Mouse (Mus musculus) midbrain, postnatal 0 days (tissue): Measurements from ENCODE around the gene Crb2. TPM values are rescaled to one million over a fixed set of nuclear protein-coding genes. Genes with fewer than 3 reads are reported as not detected.
A peak's percentile ranks its signal among the peaks of the same experiment; 100 is the strongest.

Source experiments
- ATAC-seq: fragments of 200-750 bp; cut with Nextera tagmentation; 2 replicates; pipeline ENCODE4 v1.8.0; 2017; ENCODE audit warnings: moderate number of reproducible peaks, mild to moderate bottlenecking, moderate TSS enrichment, moderate library complexity; ENCODE audit not compliant: low FRiP score
- DNase-seq: peaks from one replicate; pipeline ENCODE4 v3.0.0-alpha.2; 2015; ENCODE audit warnings: low spot score
- H3K27ac ChIP-seq: fragments of 300-500 bp; sonication (generic); 2 replicates; pipeline ENCODE4 v1.5.1; 2014; ENCODE audit warnings: low read depth, mild to moderate bottlenecking, low read length, mixed read lengths
- H3K27me3 ChIP-seq: fragments of 300-500 bp; sonication (generic); 2 replicates; pipeline ENCODE4 v1.6.1; 2014; ENCODE audit warnings: low read length, control low read depth, mixed read lengths; ENCODE audit not compliant: insufficient read depth
- H3K36me3 ChIP-seq: fragments of 300-500 bp; sonication (generic); 2 replicates; pipeline ENCODE4 v1.6.1; 2014; ENCODE audit warnings: low read length, control low read depth, mixed read lengths; ENCODE audit not compliant: insufficient read depth
- H3K4me1 ChIP-seq: fragments of 300-500 bp; sonication (generic); 2 replicates; pipeline ENCODE4 v1.6.1; 2014; ENCODE audit warnings: mild to moderate bottlenecking, control low read depth, antibody characterized with exemption, low read length, mixed read lengths; ENCODE audit not compliant: insufficient read depth
- H3K4me2 ChIP-seq: fragments of 300-500 bp; sonication (generic); 2 replicates; pipeline ENCODE4 v1.6.1; 2014; ENCODE audit warnings: low read depth, mild to moderate bottlenecking, low read length, mixed read lengths; ENCODE audit not compliant: poor library complexity, severe bottlenecking
- H3K4me3 ChIP-seq: fragments of 300-500 bp; sonication (generic); 2 replicates; pipeline ENCODE4 v1.5.1; 2014; ENCODE audit warnings: low read depth, mild to moderate bottlenecking, low read length, moderate library complexity
- H3K9ac ChIP-seq: fragments of 300-500 bp; sonication (generic); replicated peaks from 2 replicates; pipeline ENCODE4 v1.6.1; 2014; ENCODE audit warnings: mild to moderate bottlenecking, low read length, moderate library complexity, mixed read lengths; ENCODE audit not compliant: poor library complexity, severe bottlenecking
- H3K9me3 ChIP-seq: fragments of 300-500 bp; sonication (generic); 2 replicates; pipeline ENCODE4 v1.6.1; 2016; ENCODE audit warnings: low read length, control low read depth
- CTCF ChIP-seq: IDR thresholded peaks from 2 replicates; pipeline ENCODE4 v1.5.1; 2016; ENCODE audit warnings: antibody characterized with exemption, mild to moderate bottlenecking
- WGBS: fragments of 180-500 bp; shearing (Covaris S2); extraction: QIAGEN DNeasy Blood & Tissue Kit; methylation state at CpG from one replicate; pipeline ENCODE4 v1.1.7; 2014; 5-methylcytosine and 5-hydroxymethylcytosine counted together
- polyA plus RNA-seq: library from polyadenylated mRNA; unstranded; fragments of >200 nt; fragmentation: Nextera tagmentation; extraction: Ambion mirVana; gene quantifications from 2 replicates; pipeline ENCODE4 v1.2.1, GENCODE M21; 2015
- total RNA-seq: library from RNA; depleted of rRNA; stranded (reverse); fragments of >200 nt; gene quantifications from 2 replicates; pipeline ENCODE4 v1.2.3, GENCODE M21; 2014; rRNA removed

The Crb2 gene
- total RNA-seq (3.7 and 4.8 TPM in 2 replicates), polyA plus RNA-seq (1.6 and 1.7 TPM in 2 replicates)

DNA sequence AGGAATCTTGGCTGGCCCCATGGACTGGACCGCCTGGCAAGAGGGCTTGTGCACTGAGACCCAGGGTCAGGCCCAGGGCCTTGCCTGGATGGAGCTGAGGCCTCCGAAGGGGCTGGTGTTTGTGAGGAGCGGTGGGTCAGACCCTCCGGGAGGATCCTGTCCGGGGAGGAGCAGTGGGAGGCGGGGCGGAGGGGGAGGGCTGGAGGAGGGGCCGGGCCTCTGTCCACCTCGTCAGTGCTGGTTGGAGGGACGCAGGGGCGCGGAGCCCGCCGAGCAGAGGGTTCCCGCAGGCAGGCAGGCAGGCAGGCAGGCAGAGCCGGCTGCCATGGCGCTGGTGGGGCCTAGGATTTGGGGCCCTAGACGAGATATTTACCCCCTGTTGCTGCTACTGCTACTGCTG lies at the start of gene Crb2:
Crb2 (plus strand) TSS at position 234 of the 400 bp plus-strand sequence.
- Histone ChIP-seq H3K36me3 (no peaks in the 10 kb centered on the region), H3K9me3 (no peaks in the 10 kb centered on the region), H3K27me3 (no peaks in the 10 kb centered on the region), H3K4me1 (peaks cover 12% of the 10 kb centered on the region), H3K9ac (no peak within 1 kb of the TSS), H3K4me3 (peak within 1 kb of the TSS; percentile 14; the same call in 1 of the 2 replicates), H3K4me2 (peak within 1 kb of the TSS; percentile 24), H3K27ac (no peak within 1 kb of the TSS)
- DNase-seq (no peak), ATAC-seq (no peak)
- WGBS = 13% methylated on average over 17 of the region's 18 CpGs
- no peak for TF ChIP-seq CTCF

DNA sequence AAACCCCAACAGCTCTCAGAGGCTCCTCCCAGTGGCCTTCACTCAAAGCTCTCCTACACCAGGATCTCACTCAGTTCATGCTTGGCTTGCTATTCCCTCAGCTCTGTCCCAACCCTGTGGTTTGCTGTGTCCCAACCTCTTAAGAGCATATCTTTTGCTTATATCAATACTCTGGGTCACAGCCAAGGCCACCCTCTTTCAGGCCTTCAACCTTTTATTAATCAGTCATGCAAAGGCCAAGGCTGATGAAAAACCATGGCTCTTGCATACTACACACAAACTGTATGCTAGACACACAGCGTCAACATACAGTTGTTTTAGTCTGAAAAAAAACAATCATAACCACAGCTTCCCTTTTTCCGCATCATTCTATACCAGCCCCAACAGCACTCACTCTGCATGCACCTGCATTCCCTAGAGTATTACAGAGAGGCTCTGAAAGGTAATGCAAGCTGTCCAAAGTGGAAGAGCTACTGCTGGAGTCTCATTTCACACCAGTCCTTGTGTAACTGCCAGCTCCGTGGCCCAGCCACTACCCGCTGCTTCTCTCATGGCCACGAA lies 44.7 kb upstream of the Crb2 start:
- H3K4me1 ChIP-seq = peaks cover 5% of the 10 kb centered on the region; the same call in 1 of the 2 replicates
- no peak overlapping the region for H3K9ac ChIP-seq
- H3K9me3 ChIP-seq = no peaks in the 10 kb centered on the region
- ATAC-seq (no peak), DNase-seq (no peak)
- no peaks in the 10 kb centered on the region for H3K27me3 ChIP-seq
- H3K4me2 ChIP-seq = no peak overlapping the region
- WGBS = 88% methylated on average over 5 of the region's 5 CpGs
- no peaks in the 10 kb centered on the region for H3K36me3 ChIP-seq
- H3K27ac ChIP-seq = no peak overlapping the region
- no peak for TF ChIP-seq CTCF
- no peak overlapping the region for H3K4me3 ChIP-seq

GRCm38 (mm10) chr2:37734979-37735806 lies 40.9 kb upstream of the Crb2 start:
- no peak overlapping the region for H3K27ac ChIP-seq
- H3K27me3 ChIP-seq = no peaks in the 10 kb centered on the region
- peak; percentile 19 for DNase-seq
- ATAC-seq = 0 out of 2 replicates have a peak, but pooled peaks have one; percentile 20
- H3K4me1 ChIP-seq = peaks cover 5% of the 10 kb centered on the region; the same call in 1 of the 2 replicates
- H3K9me3 ChIP-seq = no peaks in the 10 kb centered on the region
- no peaks in the 10 kb centered on the region for H3K36me3 ChIP-seq
- no peak overlapping the region for H3K9ac ChIP-seq
- no peak overlapping the region for H3K4me3 ChIP-seq
- no peak for TF ChIP-seq CTCF
- WGBS = 16% methylated on average over 17 of the region's 17 CpGs
- 0 out of 2 replicates have a peak overlapping the region, but pooled peaks have one; percentile 20 for H3K4me2 ChIP-seq

DNA sequence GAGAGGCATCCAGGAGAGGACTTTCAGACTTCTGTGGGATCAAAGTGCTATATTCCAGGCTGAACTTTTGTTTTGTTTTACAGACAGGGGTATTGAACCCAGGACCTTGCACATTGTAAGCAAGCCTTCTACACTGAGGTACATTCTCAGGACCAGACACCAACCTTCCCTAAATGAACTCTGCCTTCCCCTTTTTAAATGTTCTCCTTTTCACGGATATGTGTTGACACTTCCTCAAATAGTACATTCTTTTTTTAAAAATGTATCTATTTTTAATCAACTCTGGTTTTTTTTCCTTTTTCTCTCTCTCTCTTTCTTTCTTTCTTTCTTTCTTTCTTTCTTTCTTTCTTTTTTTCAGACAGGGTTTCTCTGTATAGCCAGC lies 40.3 kb upstream of the Crb2 start:
- no peak for DNase-seq

GRCm38 (mm10) chr2:37741806-37742554 lies 34.1 kb upstream of the Crb2 start:
- H3K4me2 ChIP-seq = no peak overlapping the region
- H3K27me3 ChIP-seq = no peaks in the 10 kb centered on the region
- WGBS = 53% methylated on average over 20 of the region's 20 CpGs
- H3K36me3 ChIP-seq = no peaks in the 10 kb centered on the region
- no peaks in the 10 kb centered on the region; the same call in 1 of the 2 replicates for H3K4me1 ChIP-seq
- H3K9me3 ChIP-seq = no peaks in the 10 kb centered on the region
- no peak overlapping the region for H3K9ac ChIP-seq
- peak overlapping the region; percentile 47 for H3K27ac ChIP-seq
- TF ChIP-seq CTCF = peak; percentile 28; the same call in 1 of the 2 replicates
- DNase-seq (no peak), ATAC-seq (no peak)
- no peak overlapping the region for H3K4me3 ChIP-seq

More for the DNA sequence above, 40.3 kb upstream of the Crb2 start:
- TF ChIP-seq CTCF = no peak
- no peak for ATAC-seq
- H3K27ac ChIP-seq = no peak overlapping the region
- H3K4me3 ChIP-seq = no peak overlapping the region
- H3K4me1 ChIP-seq = peaks cover 5% of the 10 kb centered on the region; the same call in 1 of the 2 replicates
- no peak overlapping the region for H3K4me2 ChIP-seq
- no peaks in the 10 kb centered on the region for H3K9me3 ChIP-seq
- no peak overlapping the region for H3K9ac ChIP-seq
- WGBS = 70% methylated on average over 1 of the region's 1 CpGs
- H3K36me3 ChIP-seq = no peaks in the 10 kb centered on the region
- no peaks in the 10 kb centered on the region for H3K27me3 ChIP-seq
